Mouse (Mus musculus) spleen, postnatal 36 days (tissue): ENCODE results near the gene Pik3c2g.

ENCODE experiments used
- DNase-seq, 2 experiments: peaks; one replicate each; pipeline ENCODE4 v3.0.0; 2022; ENCODE audit warnings: low spot score in 2 of 2, mixed read lengths in 1 of 2

The Pik3c2g gene

DNA sequence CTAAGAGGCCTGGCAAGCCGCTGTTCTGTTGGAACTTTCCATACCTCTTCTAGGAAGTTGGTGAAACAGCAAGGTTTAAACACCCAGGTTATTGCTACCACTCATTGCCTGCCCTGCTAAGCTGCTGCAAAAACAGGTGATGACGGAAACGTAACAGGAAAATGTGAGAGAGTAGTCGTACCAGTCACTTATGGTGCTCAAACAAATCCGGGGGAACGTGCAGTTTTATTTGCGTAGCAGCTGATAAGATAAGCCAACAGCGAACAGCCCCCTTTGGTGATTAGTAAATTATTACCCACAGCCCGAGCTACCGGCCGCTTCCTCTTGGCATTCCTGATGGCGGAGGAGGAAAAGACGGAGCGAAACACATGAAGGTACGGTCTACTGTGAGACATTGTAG lies at the start of gene Pik3c2g:
Pik3c2g (plus strand) TSS at position 330 of the 400 bp plus-strand sequence.
- no peak for DNase-seq

DNA sequence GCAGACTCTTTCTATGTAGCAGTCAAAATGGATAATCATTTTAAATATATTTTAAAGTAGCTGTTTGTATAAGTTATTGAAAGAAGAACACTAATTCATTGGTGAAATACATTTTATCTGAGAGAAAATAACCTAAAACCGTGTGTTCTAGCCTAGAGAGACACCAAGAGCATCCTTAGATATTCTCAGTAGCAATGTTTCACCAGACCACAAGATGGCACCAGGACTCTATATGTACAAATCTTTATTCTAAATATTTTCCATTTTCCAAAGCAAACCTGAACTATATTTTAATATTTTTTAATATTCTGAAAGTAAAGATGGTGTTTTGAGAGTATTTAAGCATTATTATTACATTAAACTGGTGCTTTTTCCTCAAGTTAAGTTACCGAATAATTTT lies 48.6 kb upstream of the Pik3c2g start:
- DNase-seq: no peak

DNA sequence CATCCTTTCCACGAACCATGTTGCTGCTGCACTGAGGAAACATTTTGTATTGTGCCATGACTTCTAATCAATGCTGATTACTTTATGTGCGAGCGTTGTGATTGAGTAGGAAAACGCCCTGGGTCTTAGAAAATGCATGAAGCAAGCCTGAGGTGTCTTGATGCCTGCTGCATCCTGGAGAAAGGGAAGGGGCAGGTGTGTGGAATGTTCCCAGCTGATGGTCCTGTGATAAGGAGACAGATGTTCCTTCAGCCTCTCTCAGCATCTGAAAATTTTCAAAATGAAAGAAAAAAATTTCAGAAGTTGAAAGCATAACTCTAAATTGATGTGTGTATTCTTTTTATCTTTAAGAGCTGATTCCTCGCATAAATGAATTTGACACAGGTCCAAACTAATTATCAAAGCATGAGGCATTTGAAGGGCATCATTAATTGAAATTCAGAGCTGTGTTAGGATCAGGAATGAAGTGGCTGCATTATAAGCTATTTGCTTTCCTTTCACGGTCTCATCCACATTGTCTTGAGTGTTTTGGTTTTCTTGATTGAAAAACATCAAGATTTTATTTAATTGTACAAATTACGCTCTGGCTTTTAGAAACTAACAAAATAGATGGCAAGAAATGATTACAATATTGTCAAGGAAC lies 31.4 kb upstream of the Pik3c2g start:
- no peak for DNase-seq

DNA sequence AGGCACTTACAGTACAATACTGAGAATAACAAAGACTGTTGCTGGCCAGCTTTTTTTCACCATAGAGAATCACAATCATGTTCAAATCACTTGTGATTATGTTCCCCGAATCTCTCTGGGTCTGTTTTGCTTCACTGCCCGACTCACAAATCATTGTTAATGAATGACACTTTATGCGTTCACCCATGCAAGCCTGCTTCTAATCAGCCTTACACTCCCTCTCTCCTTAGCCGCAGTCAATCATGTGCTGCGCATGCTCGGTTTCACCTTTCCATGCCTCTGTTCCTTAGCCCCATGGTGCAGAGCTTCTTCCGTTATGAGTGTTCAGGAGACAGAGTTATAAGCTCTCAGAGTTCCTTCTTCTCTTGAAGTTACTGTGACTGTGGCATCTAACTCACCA lies 17.8 kb upstream of the Pik3c2g start:
- DNase-seq: no peak

DNA sequence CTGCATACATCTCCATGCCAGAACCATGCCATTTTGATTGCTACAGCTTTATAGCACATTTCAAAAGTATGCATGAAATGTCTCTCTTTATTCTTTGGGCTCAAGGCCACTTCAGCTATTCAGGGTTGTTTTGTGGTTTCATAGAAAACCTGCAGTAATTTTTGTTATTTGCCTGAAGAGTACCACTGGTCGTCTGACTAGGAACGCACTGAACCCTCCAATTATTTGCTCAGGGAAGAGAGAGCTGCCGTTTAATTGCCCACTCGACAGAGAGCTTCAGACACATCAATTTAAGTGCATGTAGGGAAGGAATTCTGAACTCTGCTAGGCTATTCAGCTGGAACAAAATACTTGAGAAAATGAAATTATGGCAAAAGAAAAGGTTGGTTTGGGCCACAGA lies 11.2 kb upstream of the Pik3c2g start:
- DNase-seq: no peak

DNA sequence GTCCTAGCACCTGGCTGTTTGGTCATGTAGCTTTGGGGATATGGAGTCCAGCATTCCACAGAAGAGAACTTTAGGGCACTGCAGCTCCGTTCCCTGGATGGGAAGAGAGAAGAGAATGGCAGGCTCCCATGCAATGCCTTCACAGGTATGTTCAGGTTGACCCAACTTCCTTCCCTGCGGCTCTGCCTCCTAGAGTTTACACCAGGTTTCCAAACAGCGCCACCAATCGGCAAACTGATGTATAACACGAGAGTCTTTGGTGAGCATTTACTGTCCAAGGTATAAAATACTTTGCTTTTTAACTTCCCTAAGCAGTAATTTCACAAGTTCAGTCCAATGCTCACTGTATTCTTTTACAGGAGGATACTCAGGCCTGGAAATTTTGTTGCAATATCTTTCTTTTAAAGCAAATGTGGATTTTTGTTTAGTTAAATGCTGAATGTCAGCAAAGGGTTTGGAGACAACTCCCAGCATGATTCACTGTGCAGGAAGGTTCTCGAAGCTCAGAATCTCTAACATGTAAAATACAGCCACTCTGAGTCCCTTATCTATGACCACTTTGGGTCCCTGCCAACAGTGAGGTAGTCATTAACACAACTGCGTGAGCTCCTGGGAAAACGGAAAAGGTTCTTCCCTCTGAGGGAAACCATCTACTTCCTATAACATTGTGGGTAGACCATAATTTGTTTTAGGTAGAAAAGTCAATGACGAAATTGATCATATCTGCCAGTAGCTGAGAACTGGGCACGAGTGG lies 10.6 kb upstream of the Pik3c2g start:
- DNase-seq: no peak

DNA sequence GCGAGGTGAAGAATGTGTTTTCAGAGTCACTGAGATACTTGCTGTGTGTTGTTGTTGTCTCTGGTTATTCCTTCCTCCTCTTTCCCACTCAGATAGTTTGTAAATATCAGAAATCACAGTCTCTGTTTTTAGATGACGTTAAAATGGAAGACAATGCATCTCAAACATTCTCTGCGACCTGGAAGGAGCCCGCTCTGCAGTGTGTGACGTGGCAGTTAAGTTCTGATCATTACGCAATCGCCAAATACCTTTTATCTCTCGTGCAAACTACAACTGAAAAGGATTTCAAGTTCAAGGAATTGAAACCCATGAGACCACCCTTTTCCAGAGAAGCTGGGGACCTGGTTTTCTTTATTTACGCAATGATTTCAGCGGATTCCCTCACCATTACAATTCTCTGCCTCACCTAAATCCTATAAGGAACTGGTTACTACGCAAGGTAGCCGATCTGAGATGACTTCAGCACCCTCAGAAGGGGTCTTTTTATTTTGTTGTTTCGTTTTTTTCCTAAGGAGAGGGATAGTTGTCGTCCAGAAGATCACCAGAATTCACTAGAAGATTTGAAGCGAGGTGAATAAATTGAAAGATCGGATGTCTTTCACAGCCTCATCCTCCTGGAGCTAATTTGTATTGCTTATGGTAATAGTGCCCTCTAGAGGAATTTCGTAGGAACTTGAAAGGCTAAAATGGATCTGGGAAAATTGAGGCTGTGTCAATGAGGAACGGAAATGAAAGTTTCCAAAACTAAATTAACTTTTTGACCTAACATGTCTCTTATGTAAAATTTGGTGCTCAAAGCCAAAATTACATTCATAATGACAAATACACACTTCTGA lies 9.8 kb upstream of the Pik3c2g start:
- no peak for DNase-seq

DNA sequence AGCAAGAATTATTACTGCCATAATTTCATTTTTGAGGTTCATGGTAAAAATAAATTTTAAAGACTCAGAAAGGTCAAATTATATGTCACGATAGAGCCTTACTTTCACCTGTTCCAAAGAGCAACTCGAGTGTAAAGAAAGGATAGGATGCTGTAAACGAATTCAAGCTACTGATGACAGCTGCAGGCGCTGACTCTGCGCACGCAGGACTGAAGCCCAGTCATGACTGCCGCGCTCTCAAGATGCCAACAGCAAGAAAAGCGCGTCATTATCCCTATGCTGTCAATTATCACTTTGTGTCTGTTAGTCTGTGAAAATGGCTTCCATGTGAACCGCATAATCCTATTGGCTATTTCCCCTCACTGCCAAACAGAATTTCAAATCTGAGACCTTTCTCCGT lies 457 bp downstream of the Pik3c2g start:
- DNase-seq: no peak

DNA sequence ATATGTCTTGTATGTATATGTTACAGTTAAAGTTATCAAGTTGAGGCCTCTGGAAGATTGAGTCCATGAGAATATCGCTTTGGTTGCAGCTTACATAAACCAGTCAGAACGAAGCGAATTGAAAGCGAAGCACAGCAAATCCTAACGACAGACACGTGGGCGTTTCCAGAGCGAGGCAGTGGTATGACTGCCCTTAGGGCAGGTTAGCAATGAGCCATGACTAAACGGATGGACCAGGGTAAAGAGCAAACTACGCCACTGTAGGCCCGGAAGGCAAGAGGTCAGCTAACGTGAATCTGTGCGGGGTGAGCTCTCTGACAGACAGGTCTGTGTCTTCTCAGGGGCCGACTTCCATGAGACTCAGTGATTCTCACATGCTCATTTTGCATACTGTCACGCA lies 1.4 kb downstream of the Pik3c2g start:
- DNase-seq: no peak

DNA sequence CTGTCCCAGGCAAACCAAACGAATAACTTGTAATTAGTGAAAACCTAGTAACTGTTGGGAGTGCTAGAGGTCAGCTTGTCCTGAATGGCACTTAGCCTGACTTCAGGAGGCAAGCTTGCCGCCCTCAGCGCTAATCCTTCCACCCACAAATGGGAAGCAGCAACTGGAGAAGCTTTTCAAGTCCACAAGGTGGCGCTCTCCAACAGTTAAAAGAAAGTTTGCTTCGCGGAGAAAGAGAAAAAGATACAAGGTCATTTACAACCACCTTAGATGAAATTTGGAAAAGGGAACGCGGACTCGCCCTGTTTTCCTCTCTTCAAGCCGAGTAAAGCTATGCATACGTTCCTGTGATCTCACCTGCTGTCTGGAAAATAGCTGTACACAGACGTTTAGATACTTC lies 2.3 kb downstream of the Pik3c2g start:
- DNase-seq: no peak

DNA sequence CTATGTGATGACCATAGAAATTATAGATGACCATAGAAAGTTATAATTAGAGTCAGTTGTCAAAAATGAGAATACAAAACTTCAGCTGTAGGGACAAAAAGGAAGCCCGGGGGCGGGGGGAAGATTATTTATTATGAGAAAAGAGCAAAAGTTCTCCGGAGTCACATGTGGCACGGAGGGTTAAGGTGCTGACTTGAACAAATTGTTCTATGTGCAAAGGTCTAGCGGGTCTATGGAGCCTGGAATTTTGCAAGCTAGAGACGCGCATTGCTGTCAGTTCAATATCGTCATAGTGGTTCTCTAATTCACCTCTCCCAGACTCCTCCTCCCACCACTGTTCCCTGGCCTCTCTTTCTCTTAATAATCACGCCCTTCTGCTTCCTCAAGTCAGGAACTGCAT lies 2.8 kb downstream of the Pik3c2g start:
- no peak for DNase-seq

DNA sequence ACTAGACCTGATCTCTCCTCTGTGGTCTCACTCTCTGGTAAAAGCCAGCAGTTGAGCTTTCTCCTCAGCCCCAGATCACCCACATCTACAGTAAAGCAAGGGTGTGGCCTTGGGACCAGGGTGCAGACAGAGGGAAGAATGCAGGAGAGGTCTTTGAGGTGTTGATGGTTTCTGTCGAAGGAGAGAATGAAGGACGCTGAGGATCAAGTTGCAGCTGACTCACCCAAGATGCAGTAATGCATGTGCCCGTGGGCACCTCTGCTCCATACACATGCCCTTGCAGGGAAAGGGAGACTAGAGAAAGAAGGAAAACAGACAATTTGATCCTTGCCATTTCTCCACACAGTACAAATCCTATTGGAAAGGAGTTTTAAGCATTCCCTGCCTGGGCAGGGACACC lies 5.1 kb downstream of the Pik3c2g start:
- no peak for DNase-seq

DNA sequence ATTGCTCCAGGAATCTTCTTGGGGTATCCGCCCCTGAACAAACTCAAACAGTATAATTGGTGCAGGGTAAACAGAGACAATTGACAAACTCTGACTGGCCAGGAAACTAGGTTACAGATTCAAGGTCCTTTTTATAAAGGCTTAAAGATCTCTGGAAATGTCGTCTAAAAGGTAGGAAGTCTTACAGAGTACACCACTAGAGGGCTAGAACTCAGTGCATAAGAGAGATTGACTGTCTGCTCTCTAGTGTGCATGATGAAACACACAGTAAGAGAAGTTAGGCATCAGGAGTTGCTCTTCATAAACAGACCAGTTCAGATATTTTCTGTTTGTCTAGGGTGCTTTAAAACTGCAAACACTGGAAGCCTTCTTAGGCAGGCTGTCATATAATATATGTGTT lies 9.4 kb downstream of the Pik3c2g start:
- no peak for DNase-seq

DNA sequence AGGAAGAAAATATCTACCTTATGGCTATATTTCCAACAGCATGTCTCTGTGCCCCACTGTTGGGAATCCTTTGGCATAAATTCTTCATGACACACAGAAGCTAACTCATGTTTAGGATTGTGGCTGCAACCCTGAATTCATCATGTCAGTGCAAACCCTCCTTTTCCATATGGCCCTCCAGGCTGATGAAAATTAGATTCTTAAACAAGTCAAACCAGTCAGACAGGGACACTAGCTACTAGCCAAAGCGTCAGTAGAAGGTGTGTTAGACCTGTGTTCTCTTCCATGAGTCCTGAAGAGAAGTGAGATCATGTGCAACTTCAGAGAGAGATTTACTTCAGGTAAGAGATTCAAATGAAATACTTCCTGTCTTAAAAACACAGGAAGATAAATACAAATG lies 12.2 kb downstream of the Pik3c2g start:
- DNase-seq: no peak

DNA sequence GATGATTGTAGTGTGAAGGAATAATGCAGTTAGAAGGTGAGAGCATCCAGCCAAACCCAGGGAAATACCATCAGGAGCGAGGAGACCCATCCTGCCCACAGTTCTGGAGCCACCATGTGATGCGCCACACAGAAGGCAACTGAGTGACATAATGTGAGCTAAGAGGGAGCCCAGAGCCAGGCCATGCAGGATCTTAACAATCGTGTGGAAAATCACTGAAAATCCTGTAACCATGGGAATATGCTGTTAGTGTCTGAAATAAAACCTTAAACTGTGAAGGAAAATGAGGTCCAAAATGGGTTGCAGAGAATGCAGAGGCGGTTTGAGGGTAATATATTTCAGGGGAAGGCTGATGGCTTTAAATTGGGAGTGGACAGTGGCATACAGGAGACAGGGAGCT lies 31.8 kb downstream of the Pik3c2g start:
- DNase-seq: no peak

DNA sequence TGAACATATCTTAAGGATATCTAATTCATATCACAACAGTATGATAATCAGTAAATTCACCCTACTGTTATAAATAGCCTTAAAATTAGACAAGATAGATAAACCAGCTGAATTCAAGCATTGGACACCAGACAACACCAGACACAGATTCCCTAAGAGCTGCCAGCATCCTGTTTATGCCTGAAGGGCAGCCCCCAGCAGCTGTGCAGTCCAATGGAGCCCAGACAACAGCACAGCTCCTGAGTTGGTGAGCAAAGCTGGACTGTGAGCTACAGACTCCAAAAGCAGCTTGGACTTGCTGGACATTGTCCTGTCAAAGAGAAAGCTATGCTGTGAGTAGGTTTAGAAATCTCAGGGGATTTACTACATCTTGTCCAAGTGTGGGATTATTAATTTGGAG lies 37.7 kb downstream of the Pik3c2g start:
- no peak for DNase-seq

DNA sequence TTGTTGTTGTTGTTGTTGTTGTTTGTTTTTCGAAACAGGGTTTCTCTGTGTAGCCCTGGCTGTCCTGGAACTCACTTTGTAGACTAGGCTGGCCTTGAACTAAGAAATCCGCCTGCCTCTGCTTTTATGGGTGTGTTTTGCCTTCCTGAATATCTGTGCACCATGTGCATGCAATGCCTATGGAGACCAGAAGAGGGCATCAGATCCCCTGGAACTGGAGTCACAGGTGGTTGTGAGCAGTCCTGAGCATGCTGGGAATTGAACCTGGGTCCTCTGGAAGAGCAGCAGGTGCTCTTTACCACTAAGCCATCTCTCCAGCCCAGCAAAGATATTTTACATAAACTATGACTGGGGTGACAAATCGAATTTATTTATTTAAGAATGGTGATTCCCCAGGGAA lies 47.5 kb downstream of the Pik3c2g start:
- no peak for DNase-seq

DNA sequence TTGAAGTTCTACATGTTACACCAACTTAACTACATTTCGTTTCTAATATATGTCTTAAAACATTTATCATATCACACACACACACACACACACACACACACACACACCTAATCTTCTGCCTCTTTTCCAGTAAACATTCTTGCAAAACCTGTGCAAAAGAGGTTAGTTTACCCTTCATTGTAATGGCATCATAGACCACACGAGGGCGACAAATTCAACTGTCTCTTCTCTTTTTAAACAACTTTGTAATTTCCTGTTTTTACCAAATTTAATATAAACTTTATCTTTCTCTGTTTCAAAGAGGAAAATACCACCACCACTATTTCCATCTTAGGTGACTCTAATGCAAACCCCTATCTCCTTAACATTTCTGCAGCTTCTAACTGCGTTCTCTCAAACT lies 68.4 kb downstream of the Pik3c2g start:
- DNase-seq: no peak

DNA sequence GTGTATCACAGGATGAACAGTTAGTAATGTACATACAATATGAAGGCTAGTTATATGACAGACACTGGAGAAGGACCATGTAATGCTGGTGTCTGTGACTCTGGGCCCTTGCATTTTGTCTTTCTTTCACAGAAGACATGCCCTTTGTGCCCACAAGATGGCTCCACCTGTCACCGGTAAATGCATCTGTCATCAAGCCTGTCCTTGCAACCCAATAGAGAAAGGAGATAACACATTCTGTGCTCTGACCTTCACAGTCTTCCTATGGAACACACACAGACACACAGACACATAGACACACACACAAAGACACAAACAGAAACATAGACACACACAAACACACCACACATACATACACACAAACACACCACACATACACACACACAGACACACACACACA lies 75.4 kb downstream of the Pik3c2g start:
- no peak for DNase-seq

DNA sequence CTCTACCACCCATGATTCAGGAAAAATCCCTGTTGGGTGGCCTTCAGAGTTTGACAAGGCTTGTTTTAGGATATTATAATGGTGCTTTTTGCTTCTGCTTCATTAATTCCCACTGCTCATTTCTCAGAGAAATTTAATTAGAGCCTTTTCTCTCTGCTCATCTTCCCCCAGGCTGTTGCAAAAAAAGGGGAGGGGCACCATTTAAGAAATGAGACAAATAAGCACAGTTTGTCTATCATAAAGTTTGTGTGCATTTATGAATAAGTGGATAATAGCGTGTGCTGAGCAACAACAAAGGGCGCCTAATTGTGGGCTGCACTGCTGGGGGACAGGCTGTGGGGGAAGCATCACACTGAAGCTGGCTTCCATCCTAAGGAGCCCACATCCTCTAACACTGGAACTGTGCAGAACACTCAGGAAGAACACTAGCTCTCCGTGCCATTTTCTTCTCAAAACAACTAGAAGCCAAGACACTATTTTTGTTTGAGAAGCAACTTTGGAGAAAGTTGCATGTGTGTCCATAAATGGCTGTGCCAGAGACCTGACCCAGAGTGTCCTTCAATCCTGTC lies 131.5 kb downstream of the Pik3c2g start:
- DNase-seq: no peak

DNA sequence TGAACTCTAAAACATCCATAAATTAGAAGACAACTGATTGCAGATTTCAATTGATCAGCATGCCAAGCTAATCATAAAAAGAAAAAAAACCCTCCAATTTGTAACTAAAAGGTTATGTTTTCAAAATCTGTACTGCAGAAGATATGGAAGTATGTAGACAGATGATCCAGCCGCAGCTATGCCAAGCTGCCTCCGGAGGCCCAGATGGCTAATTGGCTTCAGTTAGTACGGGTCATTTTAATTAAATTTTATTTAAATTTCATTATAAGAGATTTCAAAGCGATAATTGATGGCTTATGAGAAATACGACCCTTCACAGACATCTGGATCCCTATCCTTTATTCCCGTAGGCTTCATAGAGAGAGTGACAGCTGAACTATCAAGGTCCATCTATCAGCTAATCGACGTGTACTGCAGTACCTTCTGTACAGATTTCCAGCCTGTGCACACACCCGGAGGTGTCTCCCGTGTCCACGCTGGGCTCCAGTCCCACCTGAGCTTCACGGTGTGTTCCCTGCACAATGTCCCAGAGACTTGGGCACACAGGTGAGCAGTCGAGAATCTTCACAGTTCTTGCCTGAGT lies 132.7 kb downstream of the Pik3c2g start:
- DNase-seq: no peak
